ENCODE assay signal across 8 mouse cellular contexts in the genomic region with DNA sequence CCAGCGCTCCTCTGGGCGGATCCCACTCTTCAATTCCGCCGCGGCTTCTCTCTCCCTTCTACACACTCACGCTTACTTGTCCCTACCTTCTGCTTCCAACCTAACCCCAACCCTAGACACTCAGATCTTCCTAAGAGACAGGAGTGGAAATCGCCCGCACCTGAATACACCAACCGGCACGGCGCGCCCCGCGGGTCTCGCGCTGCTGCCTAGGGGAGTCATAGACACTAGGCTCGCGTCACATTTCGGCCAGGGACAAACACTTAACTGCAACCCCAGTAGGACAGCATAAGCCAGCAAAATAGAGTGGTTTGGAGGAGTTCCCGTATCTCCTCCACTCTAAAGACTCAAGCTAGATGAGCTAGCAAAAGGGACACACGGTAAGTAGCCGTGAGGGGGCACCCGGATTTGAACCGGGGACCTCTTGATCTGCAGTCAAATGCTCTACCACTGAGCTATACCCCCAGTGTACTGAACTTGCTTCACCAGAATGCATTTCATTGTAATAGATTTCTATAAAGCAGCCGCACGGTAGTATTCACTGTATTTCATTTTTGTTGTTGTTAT. TPM values are rescaled to one million over a fixed set of nuclear protein-coding genes. Genes with fewer than 3 reads are reported as not detected.
DNase-seq lines count a peak whose midpoint lies in the region; ATAC-seq lines count a peak whose summit lies in the region.

No protein-coding gene starts in this region.

- peak; percentile 83 for ATAC-seq in hindbrain, embryonic 13.5 days (ENCODE audit: low FRiP score)

- peak overlapping the region; percentile 91 for H3K27ac ChIP-seq in hindbrain, embryonic 13.5 days

- no peaks in the 10 kb centered on the region for H3K36me3 ChIP-seq in hindbrain, embryonic 13.5 days

- H3K4me3 ChIP-seq in hindbrain, embryonic 13.5 days, result peak overlapping the region; percentile 84

- H3K9me3 ChIP-seq in hindbrain, embryonic 13.5 days, result no peaks in the 10 kb centered on the region

- peak; percentile 88 for DNase-seq in T-cell, adult 2 months (ENCODE audit: low spot score)
- peak; percentile 91 to 93 for DNase-seq in cerebellum, postnatal 14 days
- DNase-seq in frontal cortex, postnatal 14 days (ENCODE audit: low spot score in 2 of 2), result peak; percentile 78 to 88
- DNase-seq in layer of hippocampus, postnatal 25 days (ENCODE audit: extremely low spot score in 1 of 2, low spot score in 1 of 2), result peak; percentile 70 to 79
- DNase-seq in lung, postnatal 14 days, result peak; percentile 92
- peak; percentile 85 for DNase-seq in ovary, postnatal 36 days (ENCODE audit: low spot score)
- peak; percentile 92 for DNase-seq in thymus, postnatal 14 days

- under 1% methylated on average over 26 of the region's 26 CpGs for WGBS in hindbrain, embryonic 13.5 days

- peak overlapping the region; percentile 65 for H3K4me2 ChIP-seq in hindbrain, embryonic 13.5 days

- H3K27me3 ChIP-seq in hindbrain, embryonic 13.5 days, result peaks cover 50% of the 10 kb centered on the region

- H3K9ac ChIP-seq in hindbrain, embryonic 13.5 days, result peak overlapping the region; percentile 85

- H3K4me1 ChIP-seq in hindbrain, embryonic 13.5 days (replicated peaks), result peaks cover 35% of the 10 kb centered on the region

RNA-seq across cellular contexts. Expression of a gene that starts 2.4 kb away (rescaled TPM):
- 0.60 and 0.89 TPM in 2 replicates for polyA plus RNA-seq in hindbrain, embryonic 13.5 days (2015; fragmentation: Nextera tagmentation; extraction: Ambion mirVana)
- total RNA-seq in layer of hippocampus, postnatal 25 days (2021), result 1 to 10 TPM; 8.2 to 9.1 TPM

RNA-seq across cellular contexts. Expression of a gene that starts 7.4 kb away (rescaled TPM):
- polyA plus RNA-seq in hindbrain, embryonic 13.5 days (2015; fragmentation: Nextera tagmentation; extraction: Ambion mirVana), result 10.7 TPM in 2 replicates
- 1 to 10 TPM in 1 of 2 experiments, under 1 TPM in 1; 0.71 to 1.2 TPM for total RNA-seq in layer of hippocampus, postnatal 25 days (2021)

RNA-seq across cellular contexts. Expression of a gene that starts 34.2 kb away (rescaled TPM):
- 51.6 and 57.4 TPM in 2 replicates for polyA plus RNA-seq in hindbrain, embryonic 13.5 days (2015; fragmentation: Nextera tagmentation; extraction: Ambion mirVana)
- total RNA-seq in layer of hippocampus, postnatal 25 days (2021), result 100 to 1,000 TPM; 138 to 144 TPM

RNA-seq across cellular contexts. Expression of a gene that starts 37.9 kb away (rescaled TPM):
- polyA plus RNA-seq in hindbrain, embryonic 13.5 days (2015; fragmentation: Nextera tagmentation; extraction: Ambion mirVana), result 689 and 706 TPM in 2 replicates
- 100 to 1,000 TPM; 567 to 626 TPM for total RNA-seq in layer of hippocampus, postnatal 25 days (2021)

Comparison
In these comparisons a context has a peak if more than half of its experiments do, and no peak if none do; other contexts are left out.
1. Peak in every context shown above with its lines: DNase-seq, ATAC-seq, H3K4me3 ChIP-seq and H3K27ac ChIP-seq.